Mouse (Mus musculus) retina, adult 2 months (tissue): Measurements from ENCODE around the gene Coil.
"Not testable (repeated sequence)": the region's sequence is repeated elsewhere in the genome, so short reads cannot be mapped to it uniquely, and the experiment has no call there.

Experiments
- DNase-seq: peaks from one replicate; pipeline ENCODE4 v3.0.0-alpha.2; 2012; ENCODE audit warnings: low read depth, low spot score

Gene Coil

GRCm38 (mm10) chr11:88973776-88974701 lies 4.0 kb downstream of the Coil start:
- peak; percentile 84 for DNase-seq

GRCm38 (mm10) chr11:88976320-88976719 lies 6.3 kb downstream of the Coil start:
- no peak for DNase-seq

DNA sequence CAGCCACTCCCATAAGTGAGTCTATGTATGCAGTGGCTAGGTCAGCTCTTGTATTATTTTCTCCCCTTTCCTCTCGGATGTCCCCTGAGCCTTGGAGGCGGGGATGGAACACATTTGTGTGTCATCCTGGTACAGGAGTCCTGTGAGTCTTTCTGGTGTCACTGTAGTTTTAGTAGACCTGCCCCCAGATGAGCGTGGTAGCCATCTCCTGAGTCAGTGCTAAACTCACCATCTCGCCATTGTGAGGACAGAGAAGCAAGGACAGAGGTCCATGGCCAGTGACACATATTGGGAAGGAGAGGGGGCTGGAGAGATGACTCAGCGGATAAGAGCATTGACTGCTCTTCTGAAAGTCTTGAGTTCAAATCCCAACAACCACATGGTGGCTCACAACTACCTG lies 7.1 kb downstream of the Coil start:
- DNase-seq, result no peak

DNA sequence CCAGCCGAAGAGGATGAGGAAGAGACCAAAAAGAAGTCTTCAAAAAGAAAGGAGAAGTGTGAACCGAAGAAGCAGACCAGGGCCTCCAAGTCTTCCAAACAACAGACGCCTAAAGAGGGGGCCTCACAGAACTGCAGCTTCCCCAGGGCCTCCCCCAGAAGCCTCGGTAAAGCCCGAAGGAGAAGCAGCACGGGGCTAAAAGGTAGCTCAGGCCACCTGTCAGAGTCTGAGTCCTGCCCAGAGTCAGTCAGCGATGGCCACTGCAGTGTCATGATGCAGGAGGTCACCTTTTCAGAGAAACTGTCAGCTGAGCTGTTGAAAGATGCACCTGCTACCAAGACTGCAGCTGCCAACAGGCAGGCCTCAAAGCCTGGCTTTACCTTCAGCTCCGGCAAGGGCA lies 11.3 kb downstream of the Coil start:
- no peak for DNase-seq

GRCm38 (mm10) chr11:88986616-88987015 lies 16.6 kb downstream of the Coil start:
- no peak for DNase-seq

GRCm38 (mm10) chr11:88988956-88989355 lies 18.9 kb downstream of the Coil start:
- no peak for DNase-seq

DNA sequence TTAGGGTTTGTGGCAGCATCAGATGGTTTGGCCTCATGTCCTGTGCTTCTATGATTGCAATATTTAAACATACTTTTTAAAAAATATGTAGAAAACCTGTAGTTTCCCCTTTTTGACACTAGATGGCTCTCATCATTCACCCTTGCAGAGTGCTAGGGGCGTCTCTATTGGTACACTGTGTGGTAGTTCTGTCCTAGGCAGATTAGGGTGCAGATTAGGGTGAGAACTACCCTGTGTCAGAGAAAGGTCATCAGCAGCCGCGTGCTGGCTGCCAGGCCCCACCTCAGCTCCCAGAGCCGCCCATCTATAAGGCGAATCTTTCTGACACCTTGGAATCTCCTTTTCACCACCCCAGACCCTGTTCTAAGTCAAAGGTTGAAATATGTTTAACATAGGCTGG lies 19.5 kb downstream of the Coil start:
- DNase-seq, result peak; percentile 60

- DNase-seq, result no peak
These were observed 23.1 kb downstream of the Coil start for GRCm38 (mm10) chr11:88993186-88993585.

DNA sequence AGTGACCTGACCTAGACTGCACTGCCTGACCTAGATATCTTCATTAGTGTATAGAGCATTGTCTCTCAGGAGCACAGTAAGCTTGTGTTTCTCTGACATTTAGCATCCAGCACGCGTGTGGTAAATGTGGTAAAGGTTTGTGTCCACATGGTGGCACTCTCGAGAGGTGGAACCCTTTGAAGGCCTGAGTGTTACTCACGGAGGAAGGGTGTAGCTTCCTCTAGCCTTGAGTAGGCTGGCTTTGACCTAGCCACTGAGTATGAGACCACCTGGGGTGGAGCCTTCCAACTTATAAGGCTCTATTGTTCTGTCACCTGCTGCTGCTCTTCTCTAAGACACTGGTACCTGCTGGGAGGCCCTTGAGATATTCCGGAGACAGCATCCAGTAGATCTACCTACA lies 23.6 kb downstream of the Coil start:
- DNase-seq, result no peak

- DNase-seq, result no peak
These were observed 24.4 kb downstream of the Coil start for GRCm38 (mm10) chr11:88994492-88994891.

GRCm38 (mm10) chr11:88995616-88996015 lies 25.6 kb downstream of the Coil start:
- no peak for DNase-seq

- no peak for DNase-seq
These were observed 26.4 kb downstream of the Coil start for GRCm38 (mm10) chr11:88996427-88996826.

DNA sequence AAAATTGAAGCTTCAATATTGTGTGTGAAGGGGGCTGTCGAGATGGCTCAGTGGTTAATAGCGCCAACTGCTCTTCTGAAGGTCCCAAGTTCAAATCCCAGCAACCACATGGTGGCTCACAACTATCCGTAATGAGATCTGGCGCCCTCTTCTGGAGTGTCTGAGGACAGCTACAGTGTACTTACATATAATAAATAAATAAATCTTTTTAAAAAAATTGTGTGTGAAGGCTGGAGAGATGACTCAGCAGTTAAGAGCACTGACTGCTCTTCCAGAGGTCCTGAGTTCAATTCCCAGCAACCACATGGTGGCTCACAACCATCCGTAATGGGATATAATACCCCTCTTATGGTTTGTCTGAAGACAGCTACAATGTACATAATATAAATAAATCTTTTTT lies 27.3 kb downstream of the Coil start:
- DNase-seq, result not testable (repeated sequence)

DNA sequence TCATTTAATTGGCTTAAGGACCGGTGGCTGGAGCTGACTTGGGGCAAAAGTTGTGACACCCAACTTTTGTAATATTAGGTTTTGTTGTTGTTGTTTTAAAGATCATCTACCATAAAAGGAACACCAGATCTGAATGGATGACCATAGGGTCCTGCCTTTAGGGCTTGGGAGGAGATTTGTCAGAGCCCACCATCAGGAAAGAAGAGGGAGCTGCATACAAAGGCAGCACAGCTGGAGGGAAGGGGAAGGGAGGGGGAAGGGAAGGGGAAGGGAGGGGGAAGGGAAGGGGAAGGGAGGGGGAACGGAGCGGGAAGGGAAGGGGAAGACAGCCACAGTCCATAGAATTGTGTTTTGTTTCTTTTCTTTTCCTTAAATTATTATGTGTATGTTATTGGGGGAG lies 28.4 kb downstream of the Coil start:
- DNase-seq, result no peak

GRCm38 (mm10) chr11:88998974-88999722 lies 29.1 kb downstream of the Coil start, which contains the start of gene Trim25:
Gene Trim25, plus strand, starts transcription at chr11:88999376.
- peak; percentile 82 for DNase-seq

DNA sequence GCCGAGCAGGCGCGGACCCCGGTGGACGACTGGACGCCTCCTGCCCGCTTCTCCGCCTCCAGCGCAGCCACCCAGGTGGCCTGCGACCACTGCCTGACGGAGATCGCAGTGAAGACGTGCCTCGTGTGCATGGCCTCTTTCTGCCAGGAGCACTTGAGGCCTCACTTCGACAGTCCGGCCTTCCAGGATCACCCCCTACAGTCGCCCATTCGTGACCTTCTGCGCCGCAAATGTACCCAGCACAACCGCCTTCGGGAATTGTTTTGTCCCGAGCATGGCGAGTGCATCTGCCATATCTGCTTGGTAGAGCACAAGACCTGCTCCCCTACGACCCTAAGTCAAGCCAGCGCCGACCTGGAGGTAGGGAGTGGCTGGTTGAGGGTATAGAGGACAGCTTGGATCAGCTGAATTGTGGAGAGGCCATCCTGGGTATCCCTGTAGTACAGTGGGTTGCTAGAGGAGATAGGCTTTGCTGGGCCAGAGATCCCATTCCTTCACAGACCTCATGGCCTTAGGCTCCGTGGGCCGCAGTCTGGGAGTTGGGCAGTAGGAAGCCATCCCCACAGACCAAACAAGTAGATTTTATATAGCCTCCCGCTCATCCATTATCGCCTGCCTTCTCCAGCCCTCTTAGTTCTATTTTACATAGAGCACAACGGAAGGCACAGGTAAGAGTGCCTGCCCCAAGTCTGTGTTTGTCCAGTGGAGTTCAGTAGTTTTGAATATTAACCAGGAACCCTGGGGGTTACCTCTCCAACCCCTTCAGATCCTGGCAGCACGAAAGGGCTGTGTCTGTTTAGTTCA lies 29.9 kb downstream of the Coil start:
- no peak for DNase-seq

DNA sequence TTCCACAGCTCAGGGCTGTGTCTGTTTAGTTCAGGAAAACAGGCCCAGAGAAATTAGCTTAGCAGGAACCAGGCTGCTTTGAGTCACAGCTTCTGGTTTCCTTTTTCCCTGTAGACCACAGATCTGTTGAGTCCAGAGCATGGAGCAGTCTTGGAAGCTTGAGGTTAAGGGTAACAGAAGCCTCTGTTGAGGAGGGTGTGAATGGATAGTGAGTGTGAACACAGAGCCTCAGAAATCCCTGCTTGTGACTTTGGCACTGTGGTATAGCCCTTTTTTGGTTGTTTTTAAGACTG lies 30.4 kb downstream of the Coil start:
- no peak for DNase-seq

DNA sequence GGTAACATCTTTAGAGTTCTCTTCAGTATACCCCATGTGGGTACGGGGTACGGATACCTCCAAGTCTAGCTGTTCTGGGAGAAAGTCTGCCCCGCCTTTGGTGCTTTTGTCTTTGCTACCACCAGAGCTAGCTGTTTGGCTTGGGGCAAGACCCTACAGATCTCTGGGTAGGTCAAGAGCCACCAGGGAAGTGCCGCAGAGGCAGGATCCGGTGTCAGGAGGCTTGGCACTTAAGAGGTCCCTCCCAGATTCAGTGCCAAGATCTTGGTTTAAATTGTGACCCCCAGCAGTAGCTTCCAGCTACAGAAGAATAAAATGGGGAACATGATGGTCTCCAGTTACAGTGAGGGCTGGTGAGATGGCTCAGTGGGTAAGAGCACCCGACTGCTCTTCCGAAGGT lies 31.5 kb downstream of the Coil start:
- no peak for DNase-seq

GRCm38 (mm10) chr11:89002068-89002467 lies 32.0 kb downstream of the Coil start:
- no peak for DNase-seq

- no peak for DNase-seq
These were observed 32.6 kb downstream of the Coil start for GRCm38 (mm10) chr11:89002621-89003020.

DNA sequence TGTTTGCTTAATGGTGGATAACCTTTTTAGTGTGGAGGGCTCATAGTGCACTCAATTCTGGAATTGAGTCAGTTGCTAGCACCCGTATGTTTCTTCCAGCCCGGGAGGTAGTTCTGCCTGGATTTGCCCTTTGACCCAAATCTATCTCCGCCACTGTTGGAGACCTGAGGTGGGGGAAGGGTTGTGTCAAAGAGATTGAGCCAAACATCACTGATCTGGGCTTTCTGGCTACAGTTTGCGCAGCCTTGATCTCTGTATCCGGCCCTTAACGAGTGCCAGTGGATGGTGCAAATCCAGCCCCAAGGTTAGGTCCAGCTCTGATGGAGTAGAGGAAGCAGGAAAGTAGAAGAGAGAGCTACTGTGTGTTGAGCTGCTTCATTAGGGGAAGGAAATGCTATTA lies 33.0 kb downstream of the Coil start:
- DNase-seq, result no peak

- no peak for DNase-seq
These were observed 33.7 kb downstream of the Coil start for GRCm38 (mm10) chr11:89003726-89004125.
